Mouse (Mus musculus) kidney, adult 9 months (tissue): Measurements from ENCODE around the gene Rnf186.

Source experiments
- DNase-seq: peaks from one replicate; pipeline ENCODE4 v3.0.0; 2022

Gene Rnf186

GRCm38 (mm10) chr4:138966866-138967265, at the start of gene Rnf186:
Rnf186 (plus strand) TSS chr4:138967112.
- peak; percentile 95 for DNase-seq

- no peak for DNase-seq
These were observed 49.6 kb upstream of the Rnf186 start for GRCm38 (mm10) chr4:138917282-138917681.

GRCm38 (mm10) chr4:138921254-138922130, 45.4 kb upstream of the Rnf186 start:
- DNase-seq, result no peak

GRCm38 (mm10) chr4:138922131-138922459, 44.8 kb upstream of the Rnf186 start:
- peak; percentile 98 for DNase-seq

- no peak for DNase-seq
These were observed 41.4 kb upstream of the Rnf186 start for GRCm38 (mm10) chr4:138925561-138925960.

- no peak for DNase-seq
These were observed 33.0 kb upstream of the Rnf186 start for GRCm38 (mm10) chr4:138933862-138934261.

GRCm38 (mm10) chr4:138934456-138935145, 32.3 kb upstream of the Rnf186 start:
- no peak for DNase-seq

GRCm38 (mm10) chr4:138938495-138939269, 28.2 kb upstream of the Rnf186 start:
- DNase-seq, result peak; percentile 79

- no peak for DNase-seq
These were observed 27.4 kb upstream of the Rnf186 start for GRCm38 (mm10) chr4:138939481-138939880.

GRCm38 (mm10) chr4:138941401-138941800, 25.5 kb upstream of the Rnf186 start:
- DNase-seq, result peak; percentile 28

GRCm38 (mm10) chr4:138941966-138942365, 24.9 kb upstream of the Rnf186 start:
- DNase-seq, result no peak

GRCm38 (mm10) chr4:138943730-138944129, 23.2 kb upstream of the Rnf186 start:
- peak; percentile 86 for DNase-seq

- no peak for DNase-seq
These were observed 18.7 kb upstream of the Rnf186 start for GRCm38 (mm10) chr4:138948257-138948656.

GRCm38 (mm10) chr4:138958612-138959011, 8.3 kb upstream of the Rnf186 start:
- no peak for DNase-seq

- DNase-seq, result no peak
These were observed 7.8 kb upstream of the Rnf186 start for GRCm38 (mm10) chr4:138959120-138959519.

GRCm38 (mm10) chr4:138959926-138960325, 7.0 kb upstream of the Rnf186 start:
- DNase-seq, result peak; percentile 80

- DNase-seq, result no peak
These were observed 4.2 kb upstream of the Rnf186 start for GRCm38 (mm10) chr4:138962719-138963118.

- DNase-seq, result peak; percentile 62
These were observed 1.0 kb upstream of the Rnf186 start for GRCm38 (mm10) chr4:138965871-138966270.

GRCm38 (mm10) chr4:138967485-138967884, 573 bp downstream of the Rnf186 start:
- peak; percentile 57 for DNase-seq

- peak; percentile 66 for DNase-seq
These were observed 2.1 kb downstream of the Rnf186 start for GRCm38 (mm10) chr4:138968772-138969556.

GRCm38 (mm10) chr4:138969736-138970135, 2.8 kb downstream of the Rnf186 start:
- DNase-seq, result peak; percentile 60

GRCm38 (mm10) chr4:138971371-138971770, 4.5 kb downstream of the Rnf186 start:
- no peak for DNase-seq
